Mouse (Mus musculus): ENCODE results near the gene Olfr1342. TPM values are rescaled to one million over a fixed set of nuclear protein-coding genes. Genes with fewer than 3 reads are reported as not detected.

Gene Olfr1342
- polyA plus RNA-seq, 1 experiment = 0.40 TPM

- peak overlapping the region; percentile 75 for H3K27ac ChIP-seq (ENCODE audit: insufficient read depth, low read length)
- no peak overlapping the region for H3K9ac ChIP-seq (ENCODE audit: low read depth, poor library complexity, severe bottlenecking)
- TF ChIP-seq CTCF (IDR thresholded peaks at IDR 0.05; ENCODE audit: low read depth, low read length) (no peak), EP300 (IDR thresholded peaks at IDR 0.05; ENCODE audit: insufficient read depth, low read depth, low read length) (no peak), POLR2A (IDR thresholded peaks at IDR 0.05; ENCODE audit: insufficient read depth, low read length) (no peak)
- H3K4me1 ChIP-seq (ENCODE audit: control insufficient read depth, insufficient read depth, low read length) = peaks cover 6% of the 10 kb centered on the region
- no peak overlapping the region for H3K4me3 ChIP-seq (ENCODE audit: low read depth, low read length)
- no peaks in the 10 kb centered on the region for H3K27me3 ChIP-seq (ENCODE audit: control insufficient read depth, insufficient read depth, low read length, poor library complexity, severe bottlenecking)
- H3K36me3 ChIP-seq (ENCODE audit: control insufficient read depth, insufficient read depth, low read length, poor library complexity, severe bottlenecking) = no peaks in the 10 kb centered on the region
- no peaks in the 10 kb centered on the region for H3K9me3 ChIP-seq (replicated peaks; ENCODE audit: control insufficient read depth, insufficient read depth, low read length, poor library complexity, severe bottlenecking)
Measured at GRCm38 (mm10) chr4:118687086-118687485, 5.5 kb downstream of the Olfr1342 start.

DNA sequence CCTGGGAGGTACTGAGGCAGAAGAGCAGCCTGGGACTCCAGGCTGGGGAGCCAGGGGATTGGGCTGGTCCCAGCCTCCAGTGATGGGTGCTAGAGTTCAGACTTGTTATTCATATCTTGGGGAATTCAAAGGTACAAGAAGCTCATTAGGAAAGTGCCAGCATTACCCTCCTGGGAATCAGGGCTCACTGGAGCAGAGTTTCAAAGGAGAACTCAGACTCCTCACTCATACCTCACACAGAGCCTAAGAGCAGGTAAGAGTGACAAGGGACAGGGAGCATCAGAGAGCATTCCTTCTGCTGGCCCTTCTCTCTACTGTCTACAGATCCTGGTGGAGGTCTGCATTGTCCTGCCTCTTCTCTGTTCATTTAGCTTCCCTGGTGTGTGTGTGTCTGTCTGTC lies 33.9 kb downstream of the Olfr1342 start, which contains the start of gene Olfr62:
Gene Olfr62, plus strand, starts transcription at position 301 of the 400 bp plus-strand sequence.
- TF ChIP-seq EP300 (IDR thresholded peaks at IDR 0.05; ENCODE audit: insufficient read depth, low read depth, low read length) = no peak
- no peak for TF ChIP-seq CTCF (IDR thresholded peaks at IDR 0.05; ENCODE audit: low read depth, low read length)
- no peak for TF ChIP-seq POLR2A (IDR thresholded peaks at IDR 0.05; ENCODE audit: insufficient read depth, low read length)
- Histone ChIP-seq H3K4me1 (ENCODE audit: control insufficient read depth, insufficient read depth, low read length) (no peaks in the 10 kb centered on the region), H3K9me3 (replicated peaks; ENCODE audit: control insufficient read depth, insufficient read depth, low read length, poor library complexity, severe bottlenecking) (no peaks in the 10 kb centered on the region), H3K27ac (ENCODE audit: insufficient read depth, low read length) (no peak within 1 kb of the TSS), H3K27me3 (ENCODE audit: control insufficient read depth, insufficient read depth, low read length, poor library complexity, severe bottlenecking) (no peaks in the 10 kb centered on the region), H3K36me3 (ENCODE audit: control insufficient read depth, insufficient read depth, low read length, poor library complexity, severe bottlenecking) (no peaks in the 10 kb centered on the region), H3K9ac (ENCODE audit: low read depth, poor library complexity, severe bottlenecking) (no peak within 1 kb of the TSS), H3K4me3 (ENCODE audit: low read depth, low read length) (no peak within 1 kb of the TSS)

- TF ChIP-seq CTCF (IDR thresholded peaks at IDR 0.05; ENCODE audit: low read depth, low read length) (peak; percentile 87), POLR2A (IDR thresholded peaks at IDR 0.05; ENCODE audit: insufficient read depth, low read length) (no peak)
- no peaks in the 10 kb centered on the region for H3K36me3 ChIP-seq (ENCODE audit: control insufficient read depth, insufficient read depth, low read length, poor library complexity, severe bottlenecking)
Measured at GRCm38 (mm10) chr4:118645234-118645633, 47.3 kb downstream of the Olfr1342 start.

GRCm38 (mm10) chr4:118642346-118643190 lies 50.0 kb downstream of the Olfr1342 start:
- Histone ChIP-seq H3K9ac (ENCODE audit: low read depth, poor library complexity, severe bottlenecking) (no peak overlapping the region), H3K27ac (ENCODE audit: insufficient read depth, low read length) (no peak overlapping the region), H3K4me1 (ENCODE audit: control insufficient read depth, insufficient read depth, low read length) (no peaks in the 10 kb centered on the region), H3K4me3 (ENCODE audit: low read depth, low read length) (no peak overlapping the region), H3K9me3 (replicated peaks; ENCODE audit: control insufficient read depth, insufficient read depth, low read length, poor library complexity, severe bottlenecking) (no peaks in the 10 kb centered on the region), H3K27me3 (ENCODE audit: control insufficient read depth, insufficient read depth, low read length, poor library complexity, severe bottlenecking) (no peaks in the 10 kb centered on the region), H3K36me3 (ENCODE audit: control insufficient read depth, insufficient read depth, low read length, poor library complexity, severe bottlenecking) (no peaks in the 10 kb centered on the region)
- no peak for TF ChIP-seq EP300 (IDR thresholded peaks at IDR 0.05; ENCODE audit: insufficient read depth, low read depth, low read length)
- no peak for TF ChIP-seq CTCF (IDR thresholded peaks at IDR 0.05; ENCODE audit: low read depth, low read length)
- TF ChIP-seq POLR2A (IDR thresholded peaks at IDR 0.05; ENCODE audit: insufficient read depth, low read length) = no peak

More at GRCm38 (mm10) chr4:118645234-118645633, 47.3 kb downstream of the Olfr1342 start:
- Histone ChIP-seq H3K27me3 (ENCODE audit: control insufficient read depth, insufficient read depth, low read length, poor library complexity, severe bottlenecking) (no peaks in the 10 kb centered on the region), H3K9me3 (replicated peaks; ENCODE audit: control insufficient read depth, insufficient read depth, low read length, poor library complexity, severe bottlenecking) (no peaks in the 10 kb centered on the region), H3K27ac (ENCODE audit: insufficient read depth, low read length) (no peak overlapping the region), H3K9ac (ENCODE audit: low read depth, poor library complexity, severe bottlenecking) (no peak overlapping the region), H3K4me3 (ENCODE audit: low read depth, low read length) (no peak overlapping the region), H3K4me1 (ENCODE audit: control insufficient read depth, insufficient read depth, low read length) (no peaks in the 10 kb centered on the region)

Other genes starting within 250 kb of the Olfr1342 start
- not detected in 2 replicates for gene Mpl, start 235.2 kb downstream of the Olfr1342 start, polyA plus RNA-seq (2011; ENCODE audit: insufficient read depth, insufficient read length, low read depth, missing spikeins)
- gene Tie1, start 202.7 kb downstream of the Olfr1342 start, polyA plus RNA-seq (2011; ENCODE audit: insufficient read depth, insufficient read length, low read depth, missing spikeins) = 0.19 and 0.26 TPM in 2 replicates
- 19.5 and 20.0 TPM in 2 replicates for gene 2610528J11Rik, start 165.8 kb downstream of the Olfr1342 start, polyA plus RNA-seq (2011; ENCODE audit: insufficient read depth, insufficient read length, low read depth, missing spikeins)
- gene Tmem125, start 148.7 kb downstream of the Olfr1342 start, polyA plus RNA-seq (2011; ENCODE audit: insufficient read depth, insufficient read length, low read depth, missing spikeins) = 9.7 and 11.9 TPM in 2 replicates
- not detected in 2 replicates for gene Cfap57, start 72.0 kb downstream of the Olfr1342 start, polyA plus RNA-seq (2011; ENCODE audit: insufficient read depth, insufficient read length, low read depth, missing spikeins)
- gene Ebna1bp2, start 72.0 kb downstream of the Olfr1342 start, polyA plus RNA-seq (2011; ENCODE audit: insufficient read depth, insufficient read length, low read depth, missing spikeins) = 126 and 137 TPM in 2 replicates
- gene Olfr62, start 33.8 kb downstream of the Olfr1342 start, polyA plus RNA-seq (2011; ENCODE audit: insufficient read depth, insufficient read length, low read depth, missing spikeins) = not detected in 2 replicates
- not detected in 2 replicates for gene Olfr1341, start 10.8 kb upstream of the Olfr1342 start, polyA plus RNA-seq (2011; ENCODE audit: insufficient read depth, insufficient read length, low read depth, missing spikeins)
- gene Olfr1340, start 27.4 kb upstream of the Olfr1342 start, polyA plus RNA-seq (2011; ENCODE audit: insufficient read depth, insufficient read length, low read depth, missing spikeins) = not detected in 2 replicates
- gene Olfr1339, start 39.4 kb upstream of the Olfr1342 start, polyA plus RNA-seq (2011; ENCODE audit: insufficient read depth, insufficient read length, low read depth, missing spikeins) = not detected in 2 replicates
- not detected in 2 replicates for gene Olfr1338, start 66.0 kb upstream of the Olfr1342 start, polyA plus RNA-seq (2011; ENCODE audit: insufficient read depth, insufficient read length, low read depth, missing spikeins)
- not detected in 2 replicates for gene Olfr1337, start 89.8 kb upstream of the Olfr1342 start, polyA plus RNA-seq (2011; ENCODE audit: insufficient read depth, insufficient read length, low read depth, missing spikeins)
- not detected in 2 replicates for gene Olfr1335, start 117.2 kb upstream of the Olfr1342 start, polyA plus RNA-seq (2011; ENCODE audit: insufficient read depth, insufficient read length, low read depth, missing spikeins)
- not detected in 2 replicates for gene Olfr1333, start 143.5 kb upstream of the Olfr1342 start, polyA plus RNA-seq (2011; ENCODE audit: insufficient read depth, insufficient read length, low read depth, missing spikeins)
- not detected in 2 replicates for gene Olfr1331, start 171.9 kb upstream of the Olfr1342 start, polyA plus RNA-seq (2011; ENCODE audit: insufficient read depth, insufficient read length, low read depth, missing spikeins)
- gene Olfr1330, start 195.8 kb upstream of the Olfr1342 start, polyA plus RNA-seq (2011; ENCODE audit: insufficient read depth, insufficient read length, low read depth, missing spikeins) = 0.24 TPM in 1 of 2 replicates, not detected in the other
- not detected in 2 replicates for gene Olfr1329, start 224.7 kb upstream of the Olfr1342 start, polyA plus RNA-seq (2011; ENCODE audit: insufficient read depth, insufficient read length, low read depth, missing spikeins)
- gene Olfr1328, start 245.9 kb upstream of the Olfr1342 start, polyA plus RNA-seq (2011; ENCODE audit: insufficient read depth, insufficient read length, low read depth, missing spikeins) = not detected in 2 replicates